Mouse (Mus musculus) cerebellum, postnatal 14 days (tissue): Measurements from ENCODE around the gene A930018P22Rik.

ENCODE experiments used
- DNase-seq, 2 experiments: peaks; one replicate each; pipeline ENCODE4 v3.0.0; 2021; ENCODE audit warnings: mixed read lengths in 2 of 2

The A930018P22Rik gene

GRCm38 (mm10) chr2:104163978-104164487, 41.5 kb downstream of the A930018P22Rik start:
- DNase-seq = no peak

GRCm38 (mm10) chr2:104165631-104166030, 43.1 kb downstream of the A930018P22Rik start:
- DNase-seq = no peak

- DNase-seq = no peak
Observed at GRCm38 (mm10) chr2:104167765-104168164, 45.2 kb downstream of the A930018P22Rik start.

- no peak for DNase-seq
Observed at GRCm38 (mm10) chr2:104168186-104168896, 45.8 kb downstream of the A930018P22Rik start.

- DNase-seq = no peak
Observed at GRCm38 (mm10) chr2:104172695-104173348, 50.3 kb downstream of the A930018P22Rik start.

- no peak for DNase-seq
Observed at GRCm38 (mm10) chr2:104173431-104173830, 50.9 kb downstream of the A930018P22Rik start.
